Mouse (Mus musculus): ENCODE results near the gene Rps2. TPM values are rescaled to one million over a fixed set of nuclear protein-coding genes. Genes with fewer than 3 reads are reported as not detected.
A peak's percentile ranks its signal among the peaks of the same experiment; 100 is the strongest.

Rps2 gene
- polyA plus RNA-seq, 1 experiment from 2014 or later: 1,141 TPM

DNA sequence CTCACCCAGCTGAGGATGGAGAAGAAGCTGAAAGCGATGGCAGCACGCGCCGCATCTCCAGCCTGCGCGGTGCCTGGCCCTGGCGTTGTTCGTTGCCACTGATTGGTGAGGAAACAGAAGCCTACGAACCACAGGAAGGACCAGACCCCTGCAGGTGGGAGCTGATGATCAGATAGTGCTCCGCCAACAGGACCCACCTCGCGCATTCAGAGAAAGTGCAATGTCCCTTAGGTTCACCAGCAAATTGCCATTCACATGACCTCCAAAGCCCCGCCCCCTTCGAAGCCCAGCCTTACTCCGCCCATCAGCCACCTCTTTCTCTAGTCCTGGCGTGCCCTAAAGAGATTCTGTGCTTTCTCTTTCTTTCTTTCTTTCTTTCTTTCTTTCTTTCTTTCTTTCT is 31.4 kb upstream of the Rps2 start:
- ATAC-seq: no peak
- TF ChIP-seq CTCF (IDR thresholded peaks at IDR 0.05): no peak
- in situ Hi-C loops (cut with MboI; ENCODE audit: low pct_unique_long_range_greater_than_20kb): no loop called here
- H3K27me3 ChIP-seq: no peaks in the 10 kb centered on the region
- DNase-seq (ENCODE audit: low read depth, low spot score): no peak
- CTCF ChIA-PET: interaction anchor here (0.8 kb wide), 1 partner anchor 12 kb away, joined by 4 read pairs; no protein-coding TSS in a partner anchor
- POLR2A ChIA-PET: interaction anchor here (1.7 kb wide), 1 partner anchor 17 kb away, joined by 4 read pairs; the partner anchor contains the start of gene Zfp598

DNA sequence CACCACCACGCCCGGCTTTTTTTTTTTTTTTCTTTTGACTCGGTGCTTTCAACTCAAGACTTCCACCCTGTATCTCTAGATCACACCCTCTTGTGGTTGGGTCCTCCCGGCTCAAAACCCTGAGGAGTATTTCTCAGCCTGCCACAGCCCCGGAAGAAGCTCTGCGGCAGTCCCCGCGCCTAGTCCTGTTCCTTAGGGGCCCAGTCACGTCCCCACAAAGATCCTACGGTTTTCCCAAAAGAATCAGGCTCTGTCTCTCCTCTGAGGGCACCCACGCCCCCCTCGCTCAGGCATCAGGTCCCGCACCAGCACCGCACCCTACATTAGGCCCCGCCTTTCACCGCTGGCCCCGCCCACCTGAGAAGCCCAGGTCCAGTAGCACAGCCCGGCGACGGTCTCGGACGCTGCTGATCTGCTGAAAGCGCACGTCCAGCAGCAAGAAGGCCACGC is 30.7 kb upstream of the Rps2 start:
- ChIA-PET CTCF (interaction anchor here (0.8 kb wide), 1 partner anchor 13 kb away, joined by 4 read pairs; no protein-coding TSS in a partner anchor), POLR2A (no interaction called here)
- no peak for DNase-seq (ENCODE audit: low read depth, low spot score)
- in situ Hi-C loops (cut with MboI; ENCODE audit: low pct_unique_long_range_greater_than_20kb): no loop called here
- no peak for TF ChIP-seq CTCF (IDR thresholded peaks at IDR 0.05)
- no peak for ATAC-seq
- H3K27me3 ChIP-seq: no peaks in the 10 kb centered on the region

DNA sequence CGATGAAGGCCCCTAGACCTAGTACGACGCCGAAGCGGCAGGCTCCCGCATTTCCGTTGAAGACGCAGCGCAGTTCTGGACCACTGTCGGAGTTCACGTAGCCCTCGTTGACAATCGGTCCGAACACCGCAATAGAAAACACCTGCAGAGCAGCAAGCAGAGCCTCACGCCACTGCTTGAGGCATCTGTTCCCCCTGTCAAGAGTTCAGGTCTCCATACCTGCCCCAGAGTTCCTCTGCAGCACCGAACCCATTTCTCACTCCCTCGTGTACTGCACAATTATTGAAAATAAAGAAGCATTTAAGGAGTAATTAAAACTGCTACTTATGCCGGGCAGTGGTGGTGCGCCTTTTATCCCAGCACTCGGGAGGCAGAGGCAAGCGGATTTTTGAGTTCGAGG is 30.3 kb upstream of the Rps2 start:
- ChIA-PET POLR2A (no interaction called here), CTCF (no interaction called here)
- no peak for DNase-seq (ENCODE audit: low read depth, low spot score)
- H3K27me3 ChIP-seq: no peaks in the 10 kb centered on the region
- in situ Hi-C loops (cut with MboI; ENCODE audit: low pct_unique_long_range_greater_than_20kb): no loop called here
- TF ChIP-seq CTCF (IDR thresholded peaks at IDR 0.05): no peak
- ATAC-seq: no peak

DNA sequence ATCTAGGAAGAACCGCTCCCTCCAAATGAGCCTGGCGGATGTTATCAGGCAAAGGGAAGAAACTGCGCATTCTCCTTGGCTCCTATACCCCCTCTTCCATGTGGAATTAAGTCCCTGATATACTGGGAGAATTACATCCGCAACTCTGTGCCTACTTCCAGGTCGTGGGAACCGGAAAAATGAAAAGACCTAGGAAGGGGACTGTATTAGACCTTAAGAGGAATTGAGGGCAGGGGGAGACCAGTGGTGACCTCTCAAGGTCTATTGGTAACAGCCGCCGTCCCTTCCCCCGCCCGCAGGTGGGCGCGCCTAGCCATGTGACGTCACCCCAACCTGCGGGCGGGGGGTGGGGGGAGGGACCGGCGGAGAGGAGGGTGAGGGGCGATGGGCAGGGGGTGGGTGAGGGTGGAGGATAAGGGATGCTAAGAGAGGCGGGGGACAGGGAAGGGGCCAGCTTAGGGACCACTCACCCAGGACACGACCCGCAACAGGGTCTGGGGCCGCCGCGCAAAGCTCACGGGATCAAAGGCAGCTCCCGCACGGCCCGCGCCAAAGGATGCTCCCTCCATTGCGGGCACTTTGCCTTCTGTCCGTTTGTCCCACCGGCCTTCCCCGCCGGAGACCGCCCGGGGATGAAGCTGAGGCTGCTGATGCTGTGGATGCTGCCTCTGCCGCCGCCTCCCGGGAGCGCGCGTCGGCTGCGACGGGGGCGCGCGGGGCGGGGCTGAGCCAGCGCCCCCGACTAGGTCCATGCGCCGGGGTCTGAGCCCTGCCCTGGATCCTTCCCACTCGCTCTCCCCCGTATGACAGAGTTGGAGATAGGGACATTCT is 28.4 kb upstream of the Rps2 start, which contains the start of gene Syngr3:
TSS of gene Syngr3 (minus strand) at position 705 of the 831 bp plus-strand sequence.
- no peaks in the 10 kb centered on the region for H3K27me3 ChIP-seq
- ATAC-seq (peak; percentile 20), DNase-seq (ENCODE audit: low read depth, low spot score) (no peak)
- ChIA-PET POLR2A (interaction anchor here (2.0 kb wide), 1 partner anchor 19 kb away, joined by 7 read pairs; no protein-coding TSS in a partner anchor), CTCF (interaction anchor here (1.0 to 1.2 kb wide), 2 partner anchors 20 to 35 kb away, joined by 3 to 5 read pairs; partner anchors contain the start of genes Ndufb10 and Zfp598)
- TF ChIP-seq CTCF (IDR thresholded peaks at IDR 0.05): no peak
- in situ Hi-C loops (cut with MboI; ENCODE audit: low pct_unique_long_range_greater_than_20kb): no loop called here

DNA sequence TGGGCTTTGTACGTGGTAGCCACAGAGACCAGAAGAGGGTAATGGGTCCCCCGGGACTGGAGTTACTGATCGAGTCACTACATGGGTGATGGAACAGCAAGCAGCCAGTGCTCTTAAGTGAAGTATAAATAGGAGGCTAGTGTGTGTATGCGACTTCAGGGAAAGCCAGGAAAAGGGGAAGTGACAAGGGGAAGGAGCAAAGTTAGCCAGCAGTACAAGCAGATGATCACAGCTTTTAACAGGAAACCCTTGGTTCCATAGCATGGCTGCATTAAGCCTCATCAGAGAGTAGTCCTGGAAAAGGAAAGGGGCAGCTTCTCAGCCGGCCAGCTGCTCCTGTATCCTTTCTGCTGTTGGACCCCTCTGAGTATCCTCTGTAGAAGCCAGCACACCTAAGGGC is 25.5 kb upstream of the Rps2 start:
- no peaks in the 10 kb centered on the region for H3K27me3 ChIP-seq
- DNase-seq (ENCODE audit: low read depth, low spot score): no peak
- ChIA-PET POLR2A (no interaction called here), CTCF (no interaction called here)
- TF ChIP-seq CTCF (IDR thresholded peaks at IDR 0.05): no peak
- ATAC-seq: no peak
- in situ Hi-C loops (cut with MboI; ENCODE audit: low pct_unique_long_range_greater_than_20kb): no loop called here

DNA sequence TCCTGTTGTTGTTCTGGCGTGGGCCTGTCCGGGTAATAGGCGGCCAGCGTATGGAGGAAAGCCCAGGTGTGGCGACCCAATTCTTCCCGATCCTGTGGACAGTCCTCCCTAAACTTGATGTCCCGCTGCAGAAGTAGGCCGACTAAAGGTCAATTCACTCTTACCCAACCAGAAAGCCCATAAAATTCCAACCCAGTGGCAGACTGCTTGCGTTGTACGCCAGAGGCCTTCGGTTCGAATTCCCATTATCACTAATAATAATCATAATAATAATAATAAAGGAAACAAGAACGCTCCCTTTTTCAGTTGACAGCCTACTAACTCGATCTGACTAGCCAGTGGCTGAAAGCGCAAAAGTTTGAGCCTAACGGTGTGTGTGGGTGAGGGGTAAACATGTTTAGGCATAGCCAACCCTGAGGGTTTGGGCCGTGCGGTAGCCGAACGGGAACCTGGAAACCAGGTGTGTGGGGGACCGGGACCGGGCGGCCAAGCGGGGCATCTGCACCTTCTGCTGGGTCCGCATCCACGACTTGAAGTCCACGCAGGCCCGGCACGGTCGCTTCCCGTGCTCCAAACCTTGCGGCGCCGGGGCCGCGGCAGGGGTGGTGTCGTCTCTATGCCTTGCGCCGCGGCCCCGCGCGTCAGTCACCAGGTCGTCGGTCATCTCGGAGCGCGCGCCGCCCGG is 22.4 kb upstream of the Rps2 start:
- in situ Hi-C loops (cut with MboI; ENCODE audit: low pct_unique_long_range_greater_than_20kb): no loop called here
- ATAC-seq (peak; percentile 17), DNase-seq (ENCODE audit: low read depth, low spot score) (no peak)
- CTCF ChIA-PET: no interaction called here
- POLR2A ChIA-PET: no interaction called here
- no peaks in the 10 kb centered on the region for H3K27me3 ChIP-seq
- no peak for TF ChIP-seq CTCF (IDR thresholded peaks at IDR 0.05)

DNA sequence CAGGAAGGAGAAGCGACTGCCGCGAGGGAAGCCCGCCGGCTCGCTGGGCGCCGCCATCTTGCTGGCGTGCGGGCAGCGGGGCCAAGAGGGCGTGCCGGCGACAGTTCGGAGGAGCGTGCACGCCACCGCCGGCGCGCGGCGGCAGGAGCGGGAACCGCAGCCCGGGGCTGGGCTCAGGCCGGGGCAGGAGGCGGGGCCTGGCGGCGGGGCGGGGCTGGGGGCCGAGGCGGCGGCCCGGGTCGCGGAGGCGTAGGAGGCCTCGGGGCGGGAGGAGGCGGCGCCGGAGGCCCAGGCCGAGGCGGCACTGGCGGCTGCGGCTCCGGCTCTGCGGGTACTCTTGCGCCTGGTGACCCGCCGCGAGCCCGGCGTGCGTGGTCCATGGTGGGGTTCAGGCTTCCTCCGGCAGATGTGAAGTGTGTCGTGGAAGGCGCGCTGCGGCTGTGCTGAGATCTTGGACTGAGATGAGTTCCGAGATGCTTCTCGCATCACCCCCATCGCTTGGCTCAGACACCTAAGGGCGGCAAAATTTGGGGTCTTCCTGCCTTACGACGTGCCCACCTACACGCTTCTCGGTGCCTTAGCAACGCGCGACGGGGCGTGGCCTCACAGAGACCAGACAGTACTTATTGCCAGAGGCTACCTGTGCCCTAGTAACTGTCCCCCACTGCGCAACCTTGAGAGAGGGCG is 21.8 kb upstream of the Rps2 start, which contains the start of the genes Gfer and Noxo1:
TSS of gene Gfer (minus strand) at position 146 of the 687 bp plus-strand sequence.
TSS of gene Noxo1 (plus strand) at position 224 of the 687 bp plus-strand sequence.
- no peak for TF ChIP-seq CTCF (IDR thresholded peaks at IDR 0.05)
- ChIA-PET POLR2A (interaction anchor here (2.2 kb wide), 1 partner anchor 11 kb away, joined by 11 read pairs; the partner anchor contains the start of gene Tbl3), CTCF (no interaction called here)
- no peaks in the 10 kb centered on the region for H3K27me3 ChIP-seq
- no peak for DNase-seq (ENCODE audit: low read depth, low spot score)
- ATAC-seq: peak; percentile 79
- in situ Hi-C loops (cut with MboI; ENCODE audit: low pct_unique_long_range_greater_than_20kb): no loop called here

DNA sequence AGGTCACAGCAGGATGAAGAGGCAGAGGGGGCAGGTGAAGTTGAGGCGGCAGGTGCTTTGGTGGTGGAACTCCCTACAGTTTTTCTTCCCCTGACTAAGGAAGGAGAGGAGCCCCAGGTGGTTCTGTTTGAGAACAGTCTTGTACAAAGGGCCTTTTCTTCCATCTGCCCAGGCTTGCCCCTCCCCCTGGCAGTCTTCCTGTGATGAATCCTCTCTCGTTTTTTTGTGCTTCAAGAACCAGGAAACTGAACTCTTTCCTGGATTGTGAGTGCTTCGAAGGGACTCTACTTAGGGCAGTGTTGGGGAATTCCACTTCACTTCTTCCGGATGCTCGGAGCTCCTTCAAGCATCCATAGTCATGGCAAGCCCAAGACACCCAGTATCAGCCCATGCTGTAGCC is 19.9 kb upstream of the Rps2 start:
- TF ChIP-seq CTCF (IDR thresholded peaks at IDR 0.05): no peak
- no peaks in the 10 kb centered on the region for H3K27me3 ChIP-seq
- ChIA-PET CTCF (interaction anchor here (1.4 kb wide), 1 partner anchor 67 kb away, joined by 3 read pairs; no protein-coding TSS in a partner anchor), POLR2A (interaction anchor here (2.2 kb wide), 1 partner anchor 9 kb away, joined by 11 read pairs; the partner anchor contains the start of gene Tbl3)
- DNase-seq (ENCODE audit: low read depth, low spot score) (no peak), ATAC-seq (no peak)
- in situ Hi-C loops (cut with MboI; ENCODE audit: low pct_unique_long_range_greater_than_20kb): no loop called here

DNA sequence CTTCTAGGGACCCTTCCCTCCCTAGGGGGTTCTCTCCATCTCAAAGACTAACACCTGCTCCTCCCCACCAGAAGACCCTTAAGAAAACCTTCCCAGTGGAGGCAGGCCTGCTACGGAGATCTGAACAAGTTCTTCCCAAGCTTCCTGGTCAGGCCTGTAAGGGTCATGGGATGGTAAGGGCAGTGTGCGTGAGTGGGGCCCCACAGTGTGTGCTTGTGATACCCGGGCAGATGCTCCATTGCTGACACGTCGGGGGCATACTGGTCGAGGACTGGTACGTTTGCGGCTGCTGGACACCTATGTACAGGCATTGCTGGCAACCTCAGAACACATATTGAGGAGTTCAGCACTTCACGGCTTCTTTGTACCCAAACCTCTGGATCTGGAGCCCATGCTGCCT is 19.2 kb upstream of the Rps2 start:
- POLR2A ChIA-PET: interaction anchor here (2.2 kb wide), 1 partner anchor 8 kb away, joined by 11 read pairs; the partner anchor contains the start of gene Tbl3
- TF ChIP-seq CTCF (IDR thresholded peaks at IDR 0.05): no peak

DNA sequence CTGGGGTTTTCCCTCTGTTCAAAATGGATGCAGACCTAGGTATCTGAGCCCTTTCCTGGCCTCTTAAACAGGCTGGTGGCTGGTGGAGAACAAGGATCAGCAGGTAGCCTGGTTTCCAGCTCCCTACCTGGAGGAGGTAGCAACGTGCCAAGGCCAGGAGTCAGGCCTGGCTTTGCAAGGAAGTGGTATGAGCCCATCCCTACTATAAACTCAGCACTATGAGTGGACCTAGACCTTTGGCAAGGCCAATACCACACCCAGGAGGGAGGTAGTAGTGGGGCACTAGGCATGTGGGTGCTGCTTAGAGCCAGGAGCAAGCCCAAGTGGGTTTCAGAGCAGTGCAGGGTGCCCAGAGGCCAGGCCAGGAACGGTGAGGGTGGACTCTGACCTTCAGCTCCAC is 18.4 kb upstream of the Rps2 start:
- no peak for TF ChIP-seq CTCF (IDR thresholded peaks at IDR 0.05)
- ChIA-PET POLR2A (no interaction called here), CTCF (no interaction called here)
- no peaks in the 10 kb centered on the region for H3K27me3 ChIP-seq
- DNase-seq (ENCODE audit: low read depth, low spot score) (no peak), ATAC-seq (no peak)
- in situ Hi-C loops (cut with MboI; ENCODE audit: low pct_unique_long_range_greater_than_20kb): no loop called here

More for the DNA sequence above, 19.2 kb upstream of the Rps2 start:
- ATAC-seq (no peak), DNase-seq (ENCODE audit: low read depth, low spot score) (no peak)
- H3K27me3 ChIP-seq: no peaks in the 10 kb centered on the region
- in situ Hi-C loops (cut with MboI; ENCODE audit: low pct_unique_long_range_greater_than_20kb): no loop called here
- CTCF ChIA-PET: no interaction called here
